Mouse (Mus musculus) E14TG2a.4 (cell line): Measurements from ENCODE around the gene Gabbr2.

Source experiments
- H3K27me3 ChIP-seq: 2 replicates; pipeline ENCODE4 v1.6.1; 2014; ENCODE audit warnings: low read length, control low read depth; ENCODE audit not compliant: insufficient read depth
- H3K36me3 ChIP-seq: 2 replicates; pipeline ENCODE4 v1.6.1; 2014; ENCODE audit warnings: low read length, control low read depth; ENCODE audit not compliant: insufficient read depth
- H3K4me1 ChIP-seq: replicated peaks from 2 replicates; pipeline ENCODE4 v1.6.1; 2014; ENCODE audit warnings: low read depth, low read length, control low read depth
- H3K4me3 ChIP-seq: replicated peaks from 2 replicates; pipeline ENCODE4 v1.5.1; 2014; ENCODE audit warnings: mild to moderate bottlenecking, low read length
- H3K9me3 ChIP-seq: 2 replicates; pipeline ENCODE4 v1.6.1; 2014; ENCODE audit warnings: low read length, control low read depth
- CTCF ChIP-seq: conservative IDR thresholded peaks from 2 replicates; pipeline ENCODE4 v1.5.1; 2014; ENCODE audit warnings: low read length
- NANOG ChIP-seq: IDR thresholded peaks from 2 replicates; pipeline ENCODE4 v1.6.1; 2014; ENCODE audit warnings: borderline replicate concordance, low read length, mixed read lengths
- POU5F1 ChIP-seq: IDR thresholded peaks from 2 replicates; pipeline ENCODE4 v1.6.1; 2014; ENCODE audit warnings: low read length, borderline replicate concordance

Gabbr2 gene

GRCm38 (mm10) chr4:46791268-46791951, 200.3 kb downstream of the Gabbr2 start:
- no peak overlapping the region for H3K4me3 ChIP-seq
- TF ChIP-seq POU5F1 (no peak), NANOG (no peak), CTCF (no peak)
- no peaks in the 10 kb centered on the region for H3K36me3 ChIP-seq
- no peaks in the 10 kb centered on the region for H3K4me1 ChIP-seq
- H3K27me3 ChIP-seq, result 0 out of 2 replicates have a peak, but pooled peaks cover 2% of the 10 kb centered on the region
- H3K9me3 ChIP-seq, result no peaks in the 10 kb centered on the region

DNA sequence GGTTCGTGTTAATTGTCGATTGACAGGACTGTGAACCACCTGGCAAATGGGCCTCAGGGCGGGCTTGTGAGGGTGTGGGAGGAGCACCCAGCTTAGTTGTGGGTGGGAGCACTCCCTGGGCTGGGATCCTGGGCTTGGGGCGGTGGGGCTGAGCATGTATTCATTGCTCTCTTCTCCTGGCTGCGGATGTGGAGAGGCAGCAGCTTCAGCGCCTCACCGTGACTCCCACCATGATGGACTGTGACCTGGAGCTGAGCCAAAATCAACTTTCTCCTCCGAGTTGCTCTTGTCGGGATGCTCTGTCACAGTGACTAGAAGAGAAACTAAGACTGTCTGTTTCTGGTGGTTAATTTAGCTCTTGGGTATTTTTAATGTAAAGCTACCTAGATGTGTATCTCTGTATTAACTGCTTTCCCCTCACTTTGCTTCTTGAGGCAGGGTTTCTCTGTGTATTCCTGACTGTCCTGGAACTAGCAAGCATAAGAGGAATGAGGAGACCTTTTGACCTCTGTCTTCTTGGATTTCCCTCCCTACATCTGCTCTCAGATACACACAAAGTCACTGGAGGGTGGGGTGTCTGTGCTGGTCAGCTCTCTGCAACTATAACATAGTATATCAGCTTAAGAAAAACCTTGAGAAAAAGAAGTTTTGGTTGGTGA, 200.9 kb downstream of the Gabbr2 start:
- TF ChIP-seq POU5F1, result no peak

GRCm38 (mm10) chr4:46784430-46785049, 207.1 kb downstream of the Gabbr2 start:
- Histone ChIP-seq H3K27me3 (0 out of 2 replicates have a peak, but pooled peaks cover 2% of the 10 kb centered on the region), H3K9me3 (no peaks in the 10 kb centered on the region), H3K36me3 (no peaks in the 10 kb centered on the region), H3K4me3 (no peak overlapping the region), H3K4me1 (no peaks in the 10 kb centered on the region)
- no peak for TF ChIP-seq CTCF
- TF ChIP-seq NANOG, result no peak
- TF ChIP-seq POU5F1, result no peak

More for the DNA sequence above, 200.9 kb downstream of the Gabbr2 start:
- Histone ChIP-seq H3K27me3 (0 out of 2 replicates have a peak, but pooled peaks cover 2% of the 10 kb centered on the region), H3K4me3 (no peak overlapping the region), H3K4me1 (no peaks in the 10 kb centered on the region), H3K36me3 (no peaks in the 10 kb centered on the region), H3K9me3 (no peaks in the 10 kb centered on the region)

DNA sequence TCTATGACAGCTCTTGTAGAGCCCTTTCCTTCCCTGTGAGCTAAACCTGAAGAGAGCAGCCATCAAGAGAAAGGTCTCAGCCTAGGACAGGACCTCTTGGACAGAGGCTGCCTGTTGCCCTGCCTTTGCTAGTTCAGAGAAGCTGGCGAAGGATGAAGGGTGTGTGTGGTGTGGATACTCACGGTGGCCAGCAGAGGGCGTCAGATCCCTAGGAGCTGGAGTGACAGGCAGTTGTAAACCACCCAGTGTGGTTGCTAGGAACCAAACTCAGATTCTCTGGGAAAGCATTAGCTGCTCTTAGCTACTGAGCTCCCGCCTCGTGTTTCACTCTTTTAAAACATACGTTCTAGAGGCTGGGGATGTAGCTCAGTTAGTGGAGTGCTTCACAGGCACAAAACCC, 210.6 kb downstream of the Gabbr2 start:
- no peaks in the 10 kb centered on the region for H3K36me3 ChIP-seq
- no peaks in the 10 kb centered on the region; the same call in 1 of the 2 replicates for H3K27me3 ChIP-seq
- H3K9me3 ChIP-seq, result no peaks in the 10 kb centered on the region
- TF ChIP-seq NANOG (no peak), CTCF (peak; percentile 30)
- H3K4me3 ChIP-seq, result no peak overlapping the region
- no peaks in the 10 kb centered on the region for H3K4me1 ChIP-seq

DNA sequence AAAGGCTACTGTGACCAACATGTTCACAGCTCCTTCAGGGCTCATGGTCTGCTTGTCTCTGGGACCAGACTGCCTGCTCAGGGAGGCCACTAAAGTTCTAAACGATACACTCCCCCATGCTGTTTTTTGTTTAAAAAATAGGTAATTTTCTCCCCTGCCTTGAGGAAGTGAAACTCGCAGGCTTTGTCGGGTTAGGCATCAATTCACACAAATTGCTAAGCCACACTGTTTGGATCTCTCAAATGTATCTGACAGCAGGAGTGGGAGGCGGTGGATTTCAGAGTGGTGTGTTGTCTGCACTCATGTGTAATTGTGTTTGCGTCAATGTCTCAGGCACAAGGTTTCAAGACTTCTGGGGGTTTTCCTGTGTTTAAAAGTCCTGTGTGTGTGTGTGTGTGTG, 215.7 kb downstream of the Gabbr2 start:
- TF ChIP-seq NANOG (no peak), CTCF (no peak), POU5F1 (no peak)
- Histone ChIP-seq H3K4me1 (0 out of 2 replicates have a peak, but pooled peaks cover 4% of the 10 kb centered on the region), H3K36me3 (no peaks in the 10 kb centered on the region), H3K4me3 (no peak overlapping the region), H3K9me3 (no peaks in the 10 kb centered on the region), H3K27me3 (no peaks in the 10 kb centered on the region; the same call in 1 of the 2 replicates)

GRCm38 (mm10) chr4:46774652-46775051, 217.0 kb downstream of the Gabbr2 start:
- Histone ChIP-seq H3K27me3 (no peaks in the 10 kb centered on the region; the same call in 1 of the 2 replicates), H3K9me3 (no peaks in the 10 kb centered on the region), H3K36me3 (no peaks in the 10 kb centered on the region), H3K4me1 (0 out of 2 replicates have a peak, but pooled peaks cover 4% of the 10 kb centered on the region), H3K4me3 (no peak overlapping the region)
- no peak for TF ChIP-seq POU5F1
- TF ChIP-seq NANOG, result no peak

DNA sequence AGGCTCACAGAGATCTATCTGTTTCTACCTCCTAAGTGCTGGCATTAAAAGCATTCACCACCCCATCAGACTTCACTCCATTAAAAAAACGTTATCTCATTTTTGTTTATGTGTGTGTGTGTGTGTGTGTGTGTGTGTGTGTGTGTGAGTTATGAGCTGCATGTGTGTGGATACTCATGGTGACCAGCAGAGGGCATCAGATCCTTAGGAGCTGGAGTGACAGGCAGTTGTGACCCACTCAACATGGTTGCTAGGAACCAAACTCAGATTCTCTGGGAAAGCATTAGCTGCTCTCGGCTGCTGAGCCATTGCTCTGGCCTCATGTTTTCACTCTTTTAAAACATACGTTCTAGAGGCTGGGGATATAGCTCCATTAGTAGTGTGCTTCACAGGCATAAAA, 218.4 kb downstream of the Gabbr2 start:
- Histone ChIP-seq H3K9me3 (no peaks in the 10 kb centered on the region), H3K27me3 (no peaks in the 10 kb centered on the region), H3K4me3 (no peak overlapping the region), H3K4me1 (0 out of 2 replicates have a peak, but pooled peaks cover 4% of the 10 kb centered on the region), H3K36me3 (no peaks in the 10 kb centered on the region)
- no peak for TF ChIP-seq POU5F1
- TF ChIP-seq CTCF, result peak; percentile 23
- no peak for TF ChIP-seq NANOG

GRCm38 (mm10) chr4:46772591-46772990, 219.1 kb downstream of the Gabbr2 start:
- Histone ChIP-seq H3K9me3 (no peaks in the 10 kb centered on the region), H3K27me3 (no peaks in the 10 kb centered on the region), H3K4me1 (0 out of 2 replicates have a peak, but pooled peaks cover 4% of the 10 kb centered on the region), H3K36me3 (no peaks in the 10 kb centered on the region), H3K4me3 (no peak overlapping the region)
- no peak for TF ChIP-seq CTCF
- TF ChIP-seq NANOG, result no peak
- no peak for TF ChIP-seq POU5F1
